Mouse (Mus musculus): ENCODE results near the gene Sall1.

GRCm38 (mm10) chr8:89043940-89044339 lies at the start of gene Sall1:
- TF ChIP-seq POLR2A (IDR thresholded peaks at IDR 0.05; ENCODE audit: low read depth, low read length) = no peak
- TF ChIP-seq CTCF (IDR thresholded peaks at IDR 0.05; ENCODE audit: borderline replicate concordance, insufficient read depth, low read length) = no peak

Data from embryonic fibroblast, embryonic 13.5 days (primary cell).